Mouse (Mus musculus) heart, embryonic 15.5 days (tissue): ENCODE results near the gene Spc24. TPM values are rescaled to one million over a fixed set of nuclear protein-coding genes. Genes with fewer than 3 reads are reported as not detected.

Experiments used
- ATAC-seq: fragments of 200-750 bp; cut with Nextera tagmentation; replicated peaks from 2 replicates; pipeline ENCODE4 v1.8.0; 2017; ENCODE audit warnings: low read depth, moderate TSS enrichment; ENCODE audit not compliant: insufficient number of reproducible peaks, insufficient read depth, low FRiP score
- H3K27ac ChIP-seq: fragments of 300-500 bp; sonication (generic); 2 replicates; pipeline ENCODE4 v1.5.1; 2015; ENCODE audit warnings: mild to moderate bottlenecking, inconsistent platforms
- H3K27me3 ChIP-seq: fragments of 300-500 bp; sonication (generic); 2 replicates; pipeline ENCODE4 v1.6.1; 2015; ENCODE audit warnings: inconsistent platforms
- H3K36me3 ChIP-seq: fragments of 300-500 bp; sonication (generic); 2 replicates; pipeline ENCODE4 v1.6.1; 2015; ENCODE audit warnings: mild to moderate bottlenecking, inconsistent platforms
- H3K4me1 ChIP-seq: fragments of 300-500 bp; sonication (generic); replicated peaks from 2 replicates; pipeline ENCODE4 v1.6.1; 2015; ENCODE audit warnings: inconsistent platforms
- H3K4me2 ChIP-seq: fragments of 300-500 bp; sonication (generic); 2 replicates; pipeline ENCODE4 v1.6.1; 2015; ENCODE audit warnings: inconsistent platforms, mild to moderate bottlenecking, moderate library complexity
- H3K4me3 ChIP-seq: fragments of 300-500 bp; sonication (generic); 2 replicates; pipeline ENCODE4 v1.5.1; 2015; ENCODE audit warnings: mild to moderate bottlenecking, inconsistent platforms
- H3K9ac ChIP-seq: fragments of 300-500 bp; sonication (generic); 2 replicates; pipeline ENCODE4 v1.6.1; 2015; ENCODE audit warnings: mild to moderate bottlenecking, inconsistent platforms
- H3K9me3 ChIP-seq: fragments of 300-500 bp; sonication (generic); replicated peaks from 2 replicates; pipeline ENCODE4 v1.6.1; 2016; ENCODE audit warnings: inconsistent platforms
- WGBS: fragments of 180-500 bp; shearing (Covaris S2); methylation state at CpG from one replicate; pipeline ENCODE4 v1.1.7; 2015; ENCODE audit warnings: mixed read lengths; 5-methylcytosine and 5-hydroxymethylcytosine counted together
- polyA plus RNA-seq: library from polyadenylated mRNA; unstranded; fragments of >200 nt; fragmentation: Nextera tagmentation; extraction: Ambion mirVana; gene quantifications from 2 replicates; pipeline ENCODE4 v1.2.1, GENCODE M21; 2015

The Spc24 gene
- polyA plus RNA-seq, 1 experiment from 2014 or later, result 69.6 TPM

DNA sequence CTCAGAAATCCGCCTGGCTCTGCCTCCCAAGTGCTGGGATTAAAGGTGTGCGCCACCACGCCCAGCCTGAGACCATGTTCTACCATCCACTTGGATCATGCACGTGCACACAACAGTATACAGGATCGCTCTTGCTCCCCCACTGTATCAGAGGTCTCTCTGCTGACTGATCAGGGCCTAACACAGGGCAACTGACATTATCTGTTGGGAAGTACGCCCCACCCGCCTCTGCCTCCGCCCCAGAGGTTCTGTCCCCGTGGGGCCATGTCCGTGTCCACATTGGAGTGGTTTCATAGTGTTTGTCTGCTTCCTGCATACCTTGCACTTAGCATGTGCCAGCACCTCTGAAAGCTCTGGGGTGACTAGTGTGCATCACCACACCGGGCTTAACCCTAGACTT is 18.6 kb downstream of the Spc24 start:
- WGBS, result 88% methylated on average over 11 of the region's 11 CpGs
- Histone ChIP-seq H3K27ac (no peak overlapping the region), H3K4me3 (no peak overlapping the region), H3K4me1 (0 out of 2 replicates have a peak, but pooled peaks cover 5% of the 10 kb centered on the region), H3K4me2 (no peak overlapping the region), H3K36me3 (peaks cover 85% of the 10 kb centered on the region), H3K9ac (no peak overlapping the region), H3K9me3 (no peaks in the 10 kb centered on the region), H3K27me3 (no peaks in the 10 kb centered on the region)
- ATAC-seq, result no peak

DNA sequence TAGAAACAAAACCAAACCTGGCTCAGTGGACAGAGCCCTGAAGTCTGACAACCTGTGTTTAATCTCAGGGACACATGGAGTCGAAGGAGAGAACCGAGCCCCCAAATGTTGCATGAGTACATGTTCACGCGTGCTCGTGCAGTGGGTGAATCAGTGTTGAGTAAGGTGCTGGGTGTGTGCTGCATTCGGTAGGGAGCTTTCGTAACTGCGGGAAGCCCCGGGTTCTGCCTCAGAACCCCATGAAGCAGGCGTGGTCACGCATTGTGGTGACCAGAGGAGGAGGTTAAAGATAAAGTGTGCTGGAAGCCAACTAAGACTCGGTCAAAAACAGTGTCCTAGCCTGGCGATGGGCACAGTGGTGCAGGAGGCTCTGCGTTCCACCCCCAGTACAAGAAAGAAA is 19.7 kb downstream of the Spc24 start:
- no peak for ATAC-seq
- no peak overlapping the region for H3K27ac ChIP-seq
- H3K27me3 ChIP-seq, result no peaks in the 10 kb centered on the region
- 95% methylated on average over 14 of the region's 14 CpGs for WGBS
- H3K4me1 ChIP-seq, result 0 out of 2 replicates have a peak, but pooled peaks cover 5% of the 10 kb centered on the region
- H3K9me3 ChIP-seq, result no peaks in the 10 kb centered on the region
- peaks cover 74% of the 10 kb centered on the region for H3K36me3 ChIP-seq
- no peak overlapping the region for H3K4me2 ChIP-seq
- H3K9ac ChIP-seq, result no peak overlapping the region
- no peak overlapping the region for H3K4me3 ChIP-seq

DNA sequence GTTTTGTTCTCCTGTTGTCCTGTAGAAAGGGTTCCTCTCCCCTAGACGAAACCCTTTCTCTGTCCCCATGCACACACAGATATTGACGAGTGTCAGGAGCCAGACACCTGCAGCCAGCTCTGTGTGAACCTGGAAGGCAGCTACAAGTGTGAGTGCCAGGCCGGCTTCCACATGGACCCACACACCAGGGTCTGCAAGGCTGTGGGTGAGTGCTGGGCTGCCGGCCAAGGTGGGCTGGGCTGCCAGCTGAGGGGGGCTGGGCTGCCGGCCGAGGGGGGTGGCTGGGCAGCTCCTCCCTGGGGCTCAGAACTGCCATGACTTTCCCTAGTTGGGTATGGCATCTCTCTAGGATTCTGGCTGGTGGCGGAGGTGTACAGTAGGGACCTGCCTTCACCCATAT is 21.3 kb downstream of the Spc24 start:
- Histone ChIP-seq H3K4me1 (0 out of 2 replicates have a peak, but pooled peaks cover 5% of the 10 kb centered on the region), H3K27ac (no peak overlapping the region), H3K4me2 (no peak overlapping the region), H3K4me3 (no peak overlapping the region), H3K36me3 (peaks cover 74% of the 10 kb centered on the region), H3K27me3 (no peaks in the 10 kb centered on the region), H3K9ac (no peak overlapping the region), H3K9me3 (no peaks in the 10 kb centered on the region)
- ATAC-seq, result 0 out of 2 replicates have a peak, but pooled peaks have one; percentile 15
- 63% methylated on average over 7 of the region's 7 CpGs for WGBS

DNA sequence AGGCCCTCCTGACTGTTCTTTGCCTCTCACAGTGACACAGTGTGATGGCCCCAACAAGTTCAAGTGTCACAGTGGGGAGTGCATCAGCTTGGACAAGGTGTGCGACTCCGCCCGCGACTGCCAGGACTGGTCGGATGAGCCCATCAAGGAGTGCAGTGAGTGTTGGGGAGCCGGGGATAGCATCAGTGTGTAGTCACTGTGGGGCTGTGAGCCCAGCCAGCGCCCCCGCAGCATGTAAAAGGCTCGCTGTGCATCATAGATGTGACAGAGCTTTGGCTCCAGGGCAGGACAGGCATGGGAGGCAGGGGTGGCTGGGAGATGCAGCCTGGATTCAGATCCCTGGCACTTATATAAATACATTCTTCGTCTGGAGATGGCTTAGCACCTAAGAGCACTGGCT is 22.9 kb downstream of the Spc24 start:
- Histone ChIP-seq H3K36me3 (peaks cover 78% of the 10 kb centered on the region), H3K4me3 (no peak overlapping the region), H3K27me3 (no peaks in the 10 kb centered on the region), H3K4me1 (0 out of 2 replicates have a peak, but pooled peaks cover 5% of the 10 kb centered on the region), H3K4me2 (no peak overlapping the region), H3K9ac (no peak overlapping the region), H3K9me3 (no peaks in the 10 kb centered on the region), H3K27ac (no peak overlapping the region)
- ATAC-seq, result no peak
- WGBS, result 91% methylated on average over 10 of the region's 10 CpGs

DNA sequence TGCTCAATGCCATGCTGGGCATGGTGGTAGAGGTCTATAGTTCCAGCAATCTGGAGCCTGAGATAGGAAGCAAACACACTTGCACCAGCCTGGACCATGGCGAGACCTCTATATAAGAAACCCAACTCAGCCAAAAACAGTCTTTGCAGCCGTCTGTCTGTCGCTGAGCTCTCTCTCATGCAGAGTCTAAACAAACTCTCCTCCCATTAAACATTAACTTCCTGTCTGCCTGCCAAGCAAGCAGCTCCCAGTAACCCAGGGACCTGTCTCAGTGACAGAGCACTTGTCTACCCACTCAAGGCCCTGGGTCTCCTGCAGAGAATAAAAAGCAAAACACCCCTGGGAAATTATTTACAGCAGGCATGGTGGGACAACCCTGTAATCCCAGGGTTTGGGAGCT is 23.5 kb downstream of the Spc24 start:
- H3K9ac ChIP-seq, result no peak overlapping the region
- peaks cover 77% of the 10 kb centered on the region for H3K36me3 ChIP-seq
- no peak overlapping the region for H3K4me3 ChIP-seq
- no peak overlapping the region for H3K27ac ChIP-seq
- no peaks in the 10 kb centered on the region for H3K9me3 ChIP-seq
- H3K27me3 ChIP-seq, result no peaks in the 10 kb centered on the region
- 0 out of 2 replicates have a peak, but pooled peaks cover 5% of the 10 kb centered on the region for H3K4me1 ChIP-seq
- H3K4me2 ChIP-seq, result no peak overlapping the region
- 70% methylated on average over 3 of the region's 3 CpGs for WGBS
- ATAC-seq, result no peak

DNA sequence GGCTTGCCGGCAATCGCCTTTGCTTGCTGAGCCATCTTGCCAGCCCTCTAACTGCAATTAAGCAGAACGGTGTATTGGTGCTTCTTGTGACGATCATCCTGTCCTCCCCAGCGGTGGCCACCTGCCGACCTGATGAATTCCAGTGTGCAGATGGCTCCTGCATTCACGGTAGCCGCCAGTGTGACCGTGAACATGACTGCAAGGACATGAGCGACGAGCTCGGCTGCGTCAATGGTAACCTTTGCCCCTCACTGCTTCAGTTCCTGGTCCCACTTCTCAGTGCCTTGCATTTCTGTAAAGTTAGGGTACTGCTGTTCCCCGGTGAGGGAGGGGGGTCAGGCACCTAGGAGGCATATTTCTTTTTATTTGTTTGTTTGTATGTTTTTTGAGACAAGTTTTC is 25.0 kb downstream of the Spc24 start:
- 0 out of 2 replicates have a peak, but pooled peaks cover 5% of the 10 kb centered on the region for H3K4me1 ChIP-seq
- no peak overlapping the region for H3K27ac ChIP-seq
- ATAC-seq, result no peak
- H3K36me3 ChIP-seq, result peaks cover 70% of the 10 kb centered on the region
- H3K4me2 ChIP-seq, result no peak overlapping the region
- no peak overlapping the region for H3K9ac ChIP-seq
- H3K27me3 ChIP-seq, result no peaks in the 10 kb centered on the region
- 91% methylated on average over 14 of the region's 14 CpGs for whole genome bisulfite sequencing
- no peak overlapping the region for H3K4me3 ChIP-seq
- H3K9me3 ChIP-seq, result no peaks in the 10 kb centered on the region

DNA sequence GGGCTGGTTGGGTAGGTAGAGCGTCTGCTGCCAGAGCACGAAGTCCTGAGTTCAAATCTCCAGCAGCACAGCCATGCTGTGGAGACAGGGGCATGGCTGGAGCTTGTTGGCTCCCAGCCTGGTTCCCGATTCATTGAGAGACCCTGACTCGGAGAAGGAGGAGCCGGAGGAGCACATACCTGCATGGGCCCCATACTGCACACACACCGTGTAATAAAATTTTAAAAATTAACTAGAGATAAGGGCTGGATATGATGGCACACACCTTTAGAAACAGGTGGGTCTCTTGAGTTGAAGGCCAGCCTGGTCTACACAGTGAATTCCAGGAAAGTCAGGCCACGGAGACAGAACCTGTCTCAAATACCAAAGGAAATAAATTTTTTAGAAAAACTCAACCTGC is 26.1 kb downstream of the Spc24 start:
- Histone ChIP-seq H3K4me2 (no peak overlapping the region), H3K27me3 (no peaks in the 10 kb centered on the region), H3K27ac (no peak overlapping the region), H3K36me3 (peaks cover 61% of the 10 kb centered on the region), H3K4me3 (no peak overlapping the region), H3K9me3 (no peaks in the 10 kb centered on the region), H3K4me1 (peaks cover 10% of the 10 kb centered on the region), H3K9ac (no peak overlapping the region)
- WGBS, result 95% methylated on average over 7 of the region's 7 CpGs
- ATAC-seq, result no peak

DNA sequence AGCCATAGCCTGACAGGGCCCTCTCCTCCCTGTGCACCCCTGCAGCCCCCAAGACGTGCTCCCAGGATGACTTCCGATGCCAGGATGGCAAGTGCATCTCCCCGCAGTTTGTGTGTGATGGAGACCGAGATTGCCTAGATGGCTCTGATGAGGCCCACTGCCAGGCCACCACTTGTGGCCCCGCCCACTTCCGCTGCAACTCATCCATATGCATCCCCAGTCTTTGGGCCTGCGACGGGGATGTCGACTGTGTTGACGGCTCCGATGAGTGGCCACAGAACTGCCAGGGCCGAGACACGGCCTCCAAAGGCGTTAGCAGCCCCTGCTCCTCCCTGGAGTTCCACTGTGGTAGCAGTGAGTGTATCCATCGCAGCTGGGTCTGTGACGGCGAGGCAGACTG is 26.7 kb downstream of the Spc24 start:
- peaks cover 55% of the 10 kb centered on the region for H3K36me3 ChIP-seq
- peaks cover 8% of the 10 kb centered on the region for H3K4me1 ChIP-seq
- no peak overlapping the region for H3K4me3 ChIP-seq
- ATAC-seq, result no peak
- H3K9me3 ChIP-seq, result no peaks in the 10 kb centered on the region
- no peak overlapping the region for H3K27ac ChIP-seq
- no peaks in the 10 kb centered on the region for H3K27me3 ChIP-seq
- H3K4me2 ChIP-seq, result no peak overlapping the region
- 80% methylated on average over 17 of the region's 17 CpGs for WGBS
- no peak overlapping the region for H3K9ac ChIP-seq

DNA sequence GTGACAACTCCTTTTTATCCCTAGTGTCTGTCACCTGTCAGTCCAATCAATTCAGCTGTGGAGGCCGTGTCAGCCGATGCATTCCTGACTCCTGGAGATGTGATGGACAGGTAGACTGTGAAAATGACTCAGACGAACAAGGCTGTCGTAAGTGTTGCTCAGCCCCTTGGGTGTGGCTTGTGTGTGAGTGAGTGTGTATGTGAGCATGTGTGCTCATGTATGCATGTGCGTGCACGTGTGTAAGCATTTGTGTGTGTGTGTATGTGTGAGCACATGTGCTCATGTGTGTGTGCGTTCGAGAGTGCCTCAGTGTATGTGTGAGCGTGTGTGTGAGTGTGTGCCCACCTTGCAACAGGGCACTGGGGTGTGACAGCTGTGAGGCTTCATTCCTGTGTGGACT is 27.8 kb downstream of the Spc24 start:
- Histone ChIP-seq H3K4me1 (peaks cover 8% of the 10 kb centered on the region), H3K9ac (no peak overlapping the region), H3K4me3 (no peak overlapping the region), H3K4me2 (no peak overlapping the region), H3K27me3 (no peaks in the 10 kb centered on the region), H3K27ac (no peak overlapping the region), H3K9me3 (no peaks in the 10 kb centered on the region), H3K36me3 (peaks cover 45% of the 10 kb centered on the region)
- 93% methylated on average over 9 of the region's 9 CpGs for WGBS
- no peak for ATAC-seq

DNA sequence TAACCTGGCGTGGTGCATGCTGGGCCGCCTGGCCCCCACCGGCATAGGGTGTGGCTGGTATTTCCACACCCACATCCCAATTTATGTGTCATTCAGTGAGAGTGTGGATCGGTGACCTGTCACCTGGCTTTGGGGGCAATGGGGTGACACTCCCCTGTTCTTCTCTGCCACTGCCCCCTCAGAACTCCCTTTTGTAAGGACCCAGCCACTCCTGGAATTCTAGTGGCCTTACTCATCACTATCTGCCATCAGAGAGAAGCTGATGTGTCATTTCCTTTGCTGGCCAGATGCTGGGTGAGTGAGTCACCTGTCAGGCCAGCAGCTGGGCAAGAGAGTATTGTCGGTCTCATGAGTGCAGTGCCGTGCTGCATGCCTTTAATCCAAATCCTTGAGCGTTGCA is 30.8 kb downstream of the Spc24 start:
- ATAC-seq, result no peak
- 58% methylated on average over 7 of the region's 7 CpGs for WGBS

DNA sequence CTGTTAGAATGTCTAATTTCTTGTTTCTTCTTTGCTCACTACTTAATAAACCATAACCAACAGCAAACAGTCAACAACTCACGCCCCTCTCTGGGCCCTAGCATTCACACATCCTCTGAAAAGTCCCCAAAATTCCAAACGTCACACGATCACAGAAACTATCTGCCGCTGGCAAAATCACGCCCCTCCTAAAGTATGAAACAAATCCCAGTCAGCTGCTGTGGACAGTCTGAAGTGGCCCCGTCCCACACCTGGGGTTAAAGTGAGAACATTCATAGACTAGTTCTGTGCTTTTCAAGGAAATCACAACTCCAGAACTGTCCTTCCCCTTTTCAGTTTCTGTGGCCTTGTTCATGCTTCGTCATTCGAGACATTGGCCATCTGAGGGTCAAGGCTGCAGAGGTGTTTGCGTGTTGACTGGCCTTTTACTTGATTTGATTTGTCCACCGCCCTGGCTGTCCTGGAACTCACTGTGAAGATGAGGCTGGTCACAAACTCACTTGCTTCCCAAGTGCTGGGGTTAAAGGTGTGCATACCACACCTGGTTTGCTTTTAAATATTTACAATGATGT is 31.8 kb downstream of the Spc24 start:
- Histone ChIP-seq H3K4me1 (peaks cover 31% of the 10 kb centered on the region), H3K36me3 (peaks cover 18% of the 10 kb centered on the region), H3K4me3 (no peak overlapping the region), H3K27ac (no peak overlapping the region), H3K27me3 (no peaks in the 10 kb centered on the region), H3K9me3 (no peaks in the 10 kb centered on the region), H3K4me2 (no peak overlapping the region), H3K9ac (no peak overlapping the region)
- 74% methylated on average over 10 of the region's 10 CpGs for WGBS
- no peak for ATAC-seq

More for the DNA sequence above, 30.8 kb downstream of the Spc24 start:
- H3K9ac ChIP-seq, result no peak overlapping the region
- H3K27ac ChIP-seq, result no peak overlapping the region
- peaks cover 31% of the 10 kb centered on the region for H3K4me1 ChIP-seq
- no peaks in the 10 kb centered on the region for H3K27me3 ChIP-seq
- peaks cover 27% of the 10 kb centered on the region for H3K36me3 ChIP-seq
- no peaks in the 10 kb centered on the region for H3K9me3 ChIP-seq
- H3K4me2 ChIP-seq, result no peak overlapping the region
- H3K4me3 ChIP-seq, result no peak overlapping the region
